Mouse (Mus musculus) retina, postnatal 7 days (tissue): ENCODE data around the gene Rcor2.

ENCODE experiments used
- DNase-seq: peaks from one replicate; pipeline ENCODE4 v3.0.0-alpha.2; 2012; ENCODE audit warnings: low read depth, low spot score

Gene Rcor2

GRCm38 (mm10) chr19:7320181-7320580 is 53.1 kb downstream of the Rcor2 start:
- no peak for DNase-seq

DNA sequence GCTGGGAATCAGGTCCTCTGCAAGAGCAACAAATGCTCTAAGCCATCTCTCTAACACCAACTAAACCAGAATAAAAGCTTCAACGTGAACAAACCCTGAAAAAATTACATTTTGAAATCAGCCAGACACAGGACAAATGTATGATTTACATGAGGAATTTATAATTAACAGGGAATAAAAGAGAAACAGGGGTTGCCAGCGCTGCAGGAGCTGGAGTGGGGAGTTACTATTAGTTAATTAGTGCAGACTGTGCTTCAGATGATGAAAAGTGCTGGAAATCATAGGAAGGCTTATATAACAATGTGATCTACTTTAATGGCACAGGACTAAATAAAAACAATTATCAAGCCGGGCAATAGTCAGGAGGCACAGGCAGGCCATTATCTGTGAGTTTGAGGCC is 54.3 kb downstream of the Rcor2 start:
- no peak for DNase-seq
